Mouse (Mus musculus): ENCODE data around the gene AY074887. TPM values are rescaled to one million over a fixed set of nuclear protein-coding genes. Genes with fewer than 3 reads are reported as not detected.

Gene AY074887
- total and polyA plus RNA-seq, 3 experiments = 0.32 TPM; not detected in 2

GRCm38 (mm10) chr9:54931765-54932164, 19.0 kb downstream of the AY074887 start:
- no peaks in the 10 kb centered on the region for H3K36me3 ChIP-seq (ENCODE audit: control insufficient read depth in 1 of 2, insufficient read depth in 2 of 2, low read length in 2 of 2)
- peaks cover 0 to 6% of the 10 kb centered on the region in 2 experiments for H3K27me3 ChIP-seq (ENCODE audit: control insufficient read depth in 1 of 2, insufficient read depth in 2 of 2, low read length in 2 of 2)
- H3K27ac ChIP-seq (ENCODE audit: control insufficient read depth, low read depth, low read length) = no peak overlapping the region
- H3K9me3 ChIP-seq (replicated peaks; ENCODE audit: insufficient read depth, low read length) = no peaks in the 10 kb centered on the region
- peak; percentile 59 for DNase-seq (ENCODE audit: low read depth, low spot score)
- no peaks in the 10 kb centered on the region for H3K4me1 ChIP-seq (ENCODE audit: control insufficient read depth in 1 of 2, insufficient read depth in 2 of 2, low read length in 2 of 2)
- H3K79me2 ChIP-seq (ENCODE audit: control insufficient read depth, insufficient read depth, low read length, poor library complexity) = no peaks in the 10 kb centered on the region
- H3K4me3 ChIP-seq (ENCODE audit: control insufficient read depth in 1 of 2, insufficient read depth in 1 of 2, low read depth in 2 of 2, low read length in 2 of 2) = no peak overlapping the region
- TF ChIP-seq ZKSCAN1 (IDR thresholded peaks at IDR 0.05; ENCODE audit: low read depth, low read length) (no peak), ELF1 (IDR thresholded peaks at IDR 0.05; ENCODE audit: low read depth, low read length) (no peak), RCOR1 (IDR thresholded peaks at IDR 0.05; ENCODE audit: low read depth, low read length) (no peak), JUND (IDR thresholded peaks at IDR 0.05; ENCODE audit: low read depth, low read length) (no peak), SMC3 (IDR thresholded peaks at IDR 0.05; ENCODE audit: low read depth, low read length) (peak; percentile 71), SIN3A (IDR thresholded peaks at IDR 0.05; ENCODE audit: low read length) (no peak), ZC3H11A (IDR thresholded peaks at IDR 0.05; ENCODE audit: low read depth, low read length) (peak; percentile 59), RAD21 (IDR thresholded peaks at IDR 0.05; ENCODE audit: low read depth, low read length) (peak; percentile 62), POLR2AphosphoS5 (IDR thresholded peaks at IDR 0.05; ENCODE audit: borderline replicate concordance, low read depth, low read length) (no peak), GATA1 (IDR thresholded peaks at IDR 0.05; ENCODE audit: low read depth, low read length) (no peak), CTCF (IDR thresholded peaks at IDR 0.05 in 2 of 3, conservative IDR thresholded peaks at IDR 0.05 in 1 of 3; ENCODE audit: control insufficient read depth in 1 of 3, insufficient read depth in 1 of 3, low read depth in 2 of 3, low read length in 3 of 3, poor library complexity in 1 of 3, severe bottlenecking in 1 of 3) (peak; percentile 66 to 76 (median 76)), ZNF384 (IDR thresholded peaks at IDR 0.05; ENCODE audit: low read depth, low read length) (no peak)
- H3K9ac ChIP-seq (ENCODE audit: control insufficient read depth, low read depth, low read length, poor library complexity, severe bottlenecking) = no peak overlapping the region

DNA sequence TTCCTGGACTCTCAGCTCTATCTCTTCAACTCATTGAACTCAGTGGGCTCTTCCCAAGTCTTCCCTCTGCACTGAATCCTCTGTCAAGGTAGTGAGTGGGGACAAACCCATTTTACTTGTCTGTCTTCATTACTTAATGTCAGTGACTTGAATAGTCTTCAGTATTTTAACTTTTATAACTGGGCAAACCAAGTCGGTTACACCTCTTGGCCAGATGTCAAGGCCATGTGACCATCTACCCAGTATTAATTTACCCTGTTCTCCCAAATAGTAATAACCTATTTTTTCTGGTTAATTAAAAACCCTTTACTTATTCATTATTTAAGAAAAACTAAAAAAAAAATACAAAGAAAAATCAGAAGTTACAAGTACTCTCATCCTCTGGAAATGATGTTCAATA, 20.1 kb downstream of the AY074887 start:
- TF ChIP-seq SIN3A (IDR thresholded peaks at IDR 0.05; ENCODE audit: low read length) (no peak), CTCF (IDR thresholded peaks at IDR 0.05 in 2 of 3, conservative IDR thresholded peaks at IDR 0.05 in 1 of 3; ENCODE audit: control insufficient read depth in 1 of 3, insufficient read depth in 1 of 3, low read depth in 2 of 3, low read length in 3 of 3, poor library complexity in 1 of 3, severe bottlenecking in 1 of 3) (no peak), ZMIZ1 (IDR thresholded peaks at IDR 0.05; ENCODE audit: low read depth, low read length) (no peak), POLR2A (IDR thresholded peaks at IDR 0.05; ENCODE audit: control insufficient read depth in 1 of 2, insufficient read depth in 1 of 2, low read depth in 1 of 2, low read length in 2 of 2, poor library complexity in 1 of 2) (no peak), KAT2A (conservative IDR thresholded peaks at IDR 0.05; ENCODE audit: low read depth, low read length) (no peak), CHD2 (IDR thresholded peaks at IDR 0.05; ENCODE audit: low read length) (no peak), TBP (IDR thresholded peaks at IDR 0.05; ENCODE audit: low read depth, low read length) (no peak), JUND (IDR thresholded peaks at IDR 0.05; ENCODE audit: low read depth, low read length) (no peak), BHLHE40 (IDR thresholded peaks at IDR 0.05; ENCODE audit: borderline replicate concordance, low read depth, low read length) (no peak), SMC3 (IDR thresholded peaks at IDR 0.05; ENCODE audit: low read depth, low read length) (no peak), ELF1 (IDR thresholded peaks at IDR 0.05; ENCODE audit: low read depth, low read length) (no peak), E2F4 (IDR thresholded peaks at IDR 0.05; ENCODE audit: borderline replicate concordance, low read depth, low read length) (no peak)
- no peaks in the 10 kb centered on the region for H3K4me1 ChIP-seq (ENCODE audit: control insufficient read depth in 1 of 2, insufficient read depth in 2 of 2, low read length in 2 of 2)
- no peak for DNase-seq (ENCODE audit: low read depth, low spot score)
- H3K9ac ChIP-seq (ENCODE audit: control insufficient read depth, low read depth, low read length, poor library complexity, severe bottlenecking) = no peak overlapping the region
- H3K27me3 ChIP-seq (ENCODE audit: control insufficient read depth in 1 of 2, insufficient read depth in 2 of 2, low read length in 2 of 2) = peaks cover 0 to 6% of the 10 kb centered on the region in 2 experiments
- H3K27ac ChIP-seq (ENCODE audit: control insufficient read depth, low read depth, low read length) = no peak overlapping the region
- H3K4me3 ChIP-seq (ENCODE audit: control insufficient read depth in 1 of 2, insufficient read depth in 1 of 2, low read depth in 2 of 2, low read length in 2 of 2) = no peak overlapping the region
- no peaks in the 10 kb centered on the region for H3K9me3 ChIP-seq (replicated peaks; ENCODE audit: insufficient read depth, low read length)
- H3K79me2 ChIP-seq (ENCODE audit: control insufficient read depth, insufficient read depth, low read length, poor library complexity) = no peaks in the 10 kb centered on the region
- H3K36me3 ChIP-seq (ENCODE audit: control insufficient read depth in 1 of 2, insufficient read depth in 2 of 2, low read length in 2 of 2) = no peaks in the 10 kb centered on the region

Measured in MEL (cell line).